Mouse (Mus musculus): ENCODE measurements around the gene Epha1.

Epha1 gene

GRCm38 (mm10) chr6:42372816-42373547 lies at the start of gene Epha1:
Epha1 (minus strand) TSS chr6:42373268.
- peak; percentile 45 for DNase-seq (ENCODE audit: low spot score)

DNA sequence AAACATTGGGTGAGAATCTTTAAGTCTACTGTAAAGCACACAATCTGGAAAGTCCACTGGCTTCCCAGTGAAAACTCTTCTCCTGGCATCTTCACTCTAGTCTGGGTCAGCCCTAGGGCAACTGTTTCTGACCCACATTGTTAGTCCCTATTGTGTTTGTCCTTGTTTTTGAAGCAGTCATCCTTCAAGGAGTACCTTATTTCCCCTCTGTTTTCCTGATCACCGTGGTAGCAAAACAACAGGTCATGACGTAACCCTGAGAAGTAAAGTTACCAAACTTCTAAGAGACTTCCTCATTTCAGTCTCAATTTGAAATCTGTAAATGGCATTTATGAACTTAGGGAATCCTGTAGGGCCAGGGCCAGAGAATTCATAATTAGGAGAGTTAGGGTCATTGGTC lies 48.4 kb upstream of the Epha1 start:
- DNase-seq (ENCODE audit: low spot score) = no peak

- no peak for DNase-seq (ENCODE audit: low spot score)
These were observed 46.4 kb upstream of the Epha1 start for GRCm38 (mm10) chr6:42419443-42419842.

DNA sequence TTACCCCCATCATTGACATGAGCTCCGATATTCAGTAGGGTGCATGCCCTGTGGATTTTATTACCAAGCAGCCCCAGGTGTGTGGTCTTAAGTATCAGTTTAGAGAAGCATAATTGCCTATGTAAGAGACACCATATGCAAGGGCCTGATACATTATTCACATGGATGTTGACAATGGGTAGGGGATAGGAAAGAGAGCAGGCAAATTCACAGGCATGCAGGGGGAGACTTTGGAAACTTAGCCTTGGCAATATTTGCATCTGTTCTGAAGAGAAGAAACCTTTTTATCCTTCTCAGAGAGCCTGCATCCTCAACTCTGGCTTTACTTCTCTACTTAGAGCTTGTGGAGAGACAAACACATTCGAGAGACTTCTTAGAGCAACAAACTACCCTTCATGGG lies 32.1 kb upstream of the Epha1 start, which contains the start of gene Tas2r135:
TSS of gene Tas2r135 (plus strand) at position 301 of the 400 bp plus-strand sequence.
- no peak for DNase-seq (ENCODE audit: low spot score)

- DNase-seq (ENCODE audit: low spot score) = no peak
These were observed 26.9 kb upstream of the Epha1 start, which contains the start of gene Tas2r143 for GRCm38 (mm10) chr6:42399938-42400337. Tas2r143 (plus strand) TSS chr6:42400238.

- no peak for DNase-seq (ENCODE audit: low spot score)
These were observed 25.9 kb upstream of the Epha1 start for GRCm38 (mm10) chr6:42398998-42399397.

DNA sequence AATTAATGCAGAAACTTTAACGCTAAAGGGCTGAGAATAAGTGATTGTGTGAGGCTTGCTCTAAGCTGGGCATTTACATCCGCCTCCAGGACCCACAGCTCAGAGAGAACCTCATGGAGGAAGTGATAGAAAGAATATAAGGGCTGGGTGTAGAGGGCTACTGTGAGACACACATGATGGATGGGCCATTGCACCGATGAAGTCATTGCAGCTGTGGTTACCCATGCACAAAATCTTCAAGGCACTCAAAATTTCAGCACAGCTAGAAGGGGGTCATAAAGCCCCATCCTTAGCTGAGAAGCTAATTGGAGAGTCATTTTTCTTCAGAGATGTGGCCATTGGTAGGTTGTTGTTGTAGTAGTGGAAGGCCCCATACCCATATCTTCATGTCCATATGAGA lies 25.2 kb upstream of the Epha1 start:
- no peak for DNase-seq (ENCODE audit: low spot score)

- no peak for DNase-seq (ENCODE audit: low spot score)
These were observed 24.1 kb upstream of the Epha1 start for GRCm38 (mm10) chr6:42397041-42397657.

DNA sequence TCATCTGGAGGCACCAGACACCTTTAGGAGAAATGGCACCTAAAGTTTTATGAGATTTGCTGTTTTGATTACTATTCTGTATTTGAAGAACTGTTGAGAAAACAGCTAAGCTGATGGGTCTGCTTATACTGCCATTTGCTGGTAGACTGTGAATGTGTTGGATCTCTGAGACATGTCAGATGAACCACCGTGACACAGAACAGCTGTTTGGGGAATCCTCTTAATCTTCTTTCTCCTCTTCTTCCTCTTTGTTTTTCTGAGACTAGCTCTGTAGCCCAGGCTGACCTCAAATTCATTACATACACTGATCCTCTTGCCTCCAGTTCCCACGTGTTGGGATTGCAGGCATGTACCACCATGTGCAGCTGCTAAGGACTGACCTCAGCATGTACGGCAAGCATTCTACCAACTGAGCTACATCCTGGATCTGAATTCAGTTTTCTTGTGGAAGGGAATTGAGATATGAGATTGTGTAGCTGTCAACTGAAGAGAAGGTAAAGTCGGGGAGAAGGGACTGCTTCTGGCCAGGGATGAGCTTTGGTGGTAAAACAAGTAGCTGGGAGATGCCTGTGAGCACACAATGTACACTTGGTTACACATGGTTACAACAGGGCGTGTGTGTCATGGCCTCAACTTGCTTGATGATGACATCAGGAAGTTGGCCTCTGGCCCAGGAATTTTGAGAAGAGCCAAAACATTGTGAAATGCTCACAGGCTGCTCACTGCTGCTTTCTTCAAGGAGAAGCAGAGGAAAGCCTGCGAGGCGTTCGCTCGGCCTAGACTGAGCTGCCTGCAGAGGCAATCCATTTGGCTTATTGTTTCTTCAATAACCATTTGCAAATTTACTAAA lies 23.1 kb upstream of the Epha1 start:
- no peak for DNase-seq (ENCODE audit: low spot score)

DNA sequence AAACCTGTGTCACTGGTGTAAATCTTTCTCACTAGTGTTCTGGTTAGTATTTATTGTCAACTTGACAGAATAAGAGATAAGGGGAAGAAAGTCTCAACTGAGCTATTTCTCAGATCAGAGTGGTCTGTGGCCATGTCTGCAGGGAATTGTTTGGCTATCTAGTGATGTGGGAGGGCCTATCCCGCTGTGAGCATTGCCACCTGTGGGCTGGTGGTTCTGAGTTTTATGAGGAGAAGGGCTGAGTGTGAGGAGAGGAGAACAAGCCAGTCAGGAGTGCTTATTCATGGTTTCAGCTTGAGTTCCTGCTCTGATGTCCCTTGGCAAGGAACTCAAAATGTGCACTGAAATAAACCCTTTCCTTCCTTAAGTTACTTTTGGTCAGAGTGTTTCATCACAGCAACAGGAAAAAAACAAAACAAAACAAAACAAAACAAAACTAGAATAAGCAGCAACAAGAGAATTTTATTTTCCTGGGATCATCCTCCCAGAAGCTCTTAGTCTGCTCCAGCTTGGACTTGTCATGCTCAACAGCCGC lies 18.8 kb upstream of the Epha1 start:
- no peak for DNase-seq (ENCODE audit: low spot score)

DNA sequence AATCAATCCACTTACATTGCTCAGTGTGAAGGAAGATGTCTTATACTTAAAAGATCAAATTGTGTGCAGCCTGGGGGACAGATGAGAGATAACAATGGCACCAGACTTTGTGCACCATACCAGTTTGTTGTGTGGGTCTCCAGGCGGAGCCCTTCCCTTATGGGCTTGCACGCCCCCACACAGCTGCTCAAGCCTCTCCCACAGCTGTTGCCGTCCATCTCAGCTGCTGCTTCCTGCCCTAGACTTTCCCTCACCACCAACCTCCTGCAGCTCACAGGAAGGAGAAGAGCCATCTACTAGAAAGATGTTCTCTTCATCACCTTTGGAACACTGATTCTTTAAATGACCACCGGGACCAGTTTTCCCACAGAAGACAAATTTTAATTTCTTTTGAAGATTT lies 12.6 kb upstream of the Epha1 start:
- no peak for DNase-seq (ENCODE audit: low spot score)

DNA sequence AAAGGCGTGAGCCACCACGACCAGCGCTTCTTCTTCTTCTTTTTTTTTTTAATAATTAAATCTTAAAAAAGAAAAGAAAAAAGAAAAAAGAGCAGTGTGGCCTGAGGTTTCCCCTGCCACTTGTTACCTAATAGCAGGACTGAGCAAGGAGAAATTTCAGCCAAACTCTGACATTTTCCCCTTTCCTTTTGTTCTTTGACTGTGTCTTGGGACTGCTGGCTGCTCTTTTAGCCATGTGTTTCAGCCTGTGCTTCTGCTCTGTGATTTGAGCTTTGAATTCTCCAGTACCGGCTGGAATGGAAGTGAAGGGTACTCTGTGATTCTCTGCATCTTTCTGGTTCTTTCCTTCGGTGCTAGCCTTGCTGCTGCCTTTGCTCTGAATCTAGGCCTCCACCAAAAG lies 10.3 kb upstream of the Epha1 start:
- no peak for DNase-seq (ENCODE audit: low spot score)

DNA sequence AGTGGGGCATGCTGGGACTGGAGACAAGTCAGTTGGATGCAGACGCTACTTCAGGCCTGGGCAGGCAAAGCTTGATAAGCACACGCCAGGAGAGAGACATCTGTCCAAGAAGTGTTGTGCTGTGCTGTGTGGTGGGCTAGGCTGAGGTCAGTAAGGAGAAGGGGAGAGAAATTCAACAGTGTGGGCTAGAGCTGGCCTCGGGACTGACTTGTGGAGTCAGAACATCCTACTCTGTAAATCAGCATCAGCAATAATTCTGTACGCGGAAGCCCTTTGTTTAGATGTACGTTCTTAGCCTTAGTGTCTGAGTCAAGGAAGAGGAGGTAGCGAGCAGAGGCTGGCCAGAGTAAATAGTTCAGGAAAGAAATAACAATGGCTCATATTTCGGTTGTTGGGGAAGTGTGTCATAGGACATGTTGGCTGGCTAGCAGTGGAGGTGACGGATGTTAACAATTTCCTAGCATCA lies 8.9 kb upstream of the Epha1 start:
- DNase-seq (ENCODE audit: low spot score) = no peak

GRCm38 (mm10) chr6:42381221-42381620 lies 8.2 kb upstream of the Epha1 start:
- no peak for DNase-seq (ENCODE audit: low spot score)

GRCm38 (mm10) chr6:42380416-42381144 lies 7.5 kb upstream of the Epha1 start:
- peak; percentile 21 for DNase-seq (ENCODE audit: low spot score)

GRCm38 (mm10) chr6:42379551-42379950 lies 6.5 kb upstream of the Epha1 start:
- no peak for DNase-seq (ENCODE audit: low spot score)

GRCm38 (mm10) chr6:42377280-42377679 lies 4.2 kb upstream of the Epha1 start:
- no peak for DNase-seq (ENCODE audit: low spot score)

DNA sequence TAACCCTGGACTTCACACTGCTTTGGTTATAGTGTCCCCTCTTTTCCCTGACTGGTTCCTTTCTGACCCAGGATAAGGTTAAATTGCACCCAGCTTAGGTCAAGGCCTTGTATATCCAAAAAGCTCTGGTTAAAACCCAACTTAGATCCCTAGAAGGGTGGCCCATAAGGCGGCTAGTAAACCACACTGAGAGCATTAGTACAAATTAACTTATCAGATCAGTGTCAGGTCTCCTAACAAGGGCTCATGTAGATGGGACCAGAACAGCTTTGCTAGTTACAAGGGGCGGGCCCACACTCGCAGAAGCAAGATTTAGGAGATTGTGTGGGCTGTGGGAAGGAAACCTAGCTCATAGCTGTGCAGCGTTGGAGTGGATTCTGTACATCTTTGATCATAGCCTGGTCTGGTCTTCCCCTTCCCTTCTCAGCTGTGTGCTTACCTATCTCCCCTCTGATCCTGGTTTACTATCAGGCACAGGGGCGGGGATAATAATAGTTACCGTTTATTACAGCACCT lies 3.5 kb upstream of the Epha1 start:
- no peak for DNase-seq (ENCODE audit: low spot score)

DNA sequence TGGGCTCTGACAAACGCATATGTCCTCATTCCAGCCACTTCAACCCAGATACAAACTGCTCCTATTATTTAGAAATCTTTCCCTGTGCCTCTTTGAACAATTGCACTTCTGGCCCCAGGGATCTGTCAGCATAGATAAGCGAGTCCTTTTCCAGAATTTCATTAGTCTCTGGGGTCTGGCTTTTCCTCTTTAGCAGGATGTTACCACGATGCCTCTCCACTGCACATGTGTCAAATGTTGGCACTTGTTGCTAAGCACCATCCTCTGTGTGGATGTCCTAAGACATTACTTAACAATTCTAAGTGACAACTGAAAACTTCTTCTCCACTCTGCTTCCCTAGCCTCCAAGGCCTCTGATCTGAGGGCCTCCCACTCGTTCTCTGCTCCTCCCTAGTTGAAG lies 2.9 kb upstream of the Epha1 start:
- no peak for DNase-seq (ENCODE audit: low spot score)

- no peak for DNase-seq (ENCODE audit: low spot score)
These were observed 2.1 kb upstream of the Epha1 start for GRCm38 (mm10) chr6:42375131-42375530.

GRCm38 (mm10) chr6:42374701-42375100 lies 1.6 kb upstream of the Epha1 start:
- no peak for DNase-seq (ENCODE audit: low spot score)

All from c-Kit-positive CD71-positive TER-119-positive erythroid progenitor cells, embryonic 14.5 days (primary cell).